Mouse (Mus musculus) liver, adult (tissue): ENCODE measurements around the gene Rnf181.

ENCODE experiments used
- GATA4 ChIP-seq: IDR thresholded peaks from 2 replicates; pipeline ENCODE4 v1.6.1; 2014; ENCODE audit warnings: mild to moderate bottlenecking, low read length; ENCODE audit not compliant: insufficient replicate concordance

Gene Rnf181

GRCm38 (mm10) chr6:72366844-72367443, at the start of gene Rnf181:
TSS of gene Rnf181 (minus strand) at chr6:72366956.
- no peak for TF ChIP-seq GATA4

GRCm38 (mm10) chr6:72415964-72416772, 49.4 kb upstream of the Rnf181 start:
- TF ChIP-seq GATA4: no peak

GRCm38 (mm10) chr6:72415181-72415580, 48.4 kb upstream of the Rnf181 start:
- TF ChIP-seq GATA4: no peak

GRCm38 (mm10) chr6:72414076-72414756, 47.5 kb upstream of the Rnf181 start, which contains the start of gene Ggcx:
TSS of gene Ggcx (plus strand) at chr6:72414308.
- peak; percentile 25; the same call in 1 of the 2 replicates for TF ChIP-seq GATA4

- no peak for TF ChIP-seq GATA4
Observed at GRCm38 (mm10) chr6:72410518-72410917, 43.8 kb upstream of the Rnf181 start.

GRCm38 (mm10) chr6:72410003-72410402, 43.2 kb upstream of the Rnf181 start:
- TF ChIP-seq GATA4: no peak

- no peak for TF ChIP-seq GATA4
Observed at GRCm38 (mm10) chr6:72409567-72409966, 42.8 kb upstream of the Rnf181 start.

GRCm38 (mm10) chr6:72407119-72407518, 40.4 kb upstream of the Rnf181 start:
- TF ChIP-seq GATA4: no peak

- no peak for TF ChIP-seq GATA4
Observed at GRCm38 (mm10) chr6:72405356-72405755, 38.6 kb upstream of the Rnf181 start.

GRCm38 (mm10) chr6:72401875-72402274, 35.1 kb upstream of the Rnf181 start:
- TF ChIP-seq GATA4: no peak

- TF ChIP-seq GATA4: no peak
Observed at GRCm38 (mm10) chr6:72399967-72400366, 33.2 kb upstream of the Rnf181 start.

GRCm38 (mm10) chr6:72396837-72397251, 30.1 kb upstream of the Rnf181 start:
- no peak for TF ChIP-seq GATA4

- no peak for TF ChIP-seq GATA4
Observed at GRCm38 (mm10) chr6:72392341-72392740, 25.6 kb upstream of the Rnf181 start.

- TF ChIP-seq GATA4: peak; percentile 96
Observed at GRCm38 (mm10) chr6:72390795-72391521, 24.2 kb upstream of the Rnf181 start.
